Mouse (Mus musculus): ENCODE measurements around the gene Tep1.

DNA sequence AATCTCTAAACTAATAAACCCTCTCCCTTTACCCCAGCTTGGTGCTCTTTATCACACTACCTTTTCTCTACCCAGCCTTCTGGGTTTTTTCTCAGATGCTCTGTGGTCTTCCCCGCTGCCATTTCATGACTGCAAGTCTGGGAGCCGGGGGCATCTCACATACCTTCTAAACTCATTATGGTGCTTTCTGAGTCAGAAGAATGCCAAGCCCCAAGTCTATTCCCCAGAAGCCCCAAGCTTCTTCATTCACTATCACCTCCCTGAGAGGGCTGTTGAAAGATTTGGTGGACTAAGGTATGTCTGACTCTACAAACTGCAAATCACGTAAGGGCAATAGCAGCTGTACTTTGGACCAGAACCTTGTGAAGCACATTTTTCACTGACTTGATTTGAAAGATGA, 3.4 kb downstream of the Tep1 start:
- TF ChIP-seq POLR2A (IDR thresholded peaks at IDR 0.05; ENCODE audit: low read depth, low read length) (no peak), CTCF (IDR thresholded peaks at IDR 0.05; ENCODE audit: extremely low read depth, insufficient read depth, insufficient read length, insufficient replicate concordance) (no peak)
